Mouse (Mus musculus) lung, postnatal 25 days (tissue): ENCODE data around the gene Apex2.
A peak's percentile ranks its signal among the peaks of the same experiment; 100 is the strongest.
"Not testable (repeated sequence)": the region's sequence is repeated elsewhere in the genome, so short reads cannot be mapped to it uniquely, and the experiment has no call there.

ENCODE experiments used
- DNase-seq: peaks from one replicate; pipeline ENCODE4 v3.0.0; 2022; ENCODE audit warnings: low spot score

The Apex2 gene

GRCm38 (mm10) chrX:150487811-150488210 is 101.9 kb downstream of the Apex2 start:
- DNase-seq: not testable (repeated sequence)

- DNase-seq: not testable (repeated sequence)
Observed at GRCm38 (mm10) chrX:150486314-150487030, 103.2 kb downstream of the Apex2 start.

GRCm38 (mm10) chrX:150477854-150478780 is 111.6 kb downstream of the Apex2 start:
- peak; percentile 94 for DNase-seq

GRCm38 (mm10) chrX:150471416-150471815 is 118.3 kb downstream of the Apex2 start:
- DNase-seq: no peak
